Mouse (Mus musculus) liver, embryonic 14.5 days (tissue): Measurements from ENCODE around the gene D430019H16Rik. TPM values are rescaled to one million over a fixed set of nuclear protein-coding genes. Genes with fewer than 3 reads are reported as not detected.
A peak's percentile ranks its signal among the peaks of the same experiment; 100 is the strongest.

Experiments used
- ATAC-seq: fragments of 200-750 bp; cut with Nextera tagmentation; 2 replicates; pipeline ENCODE4 v1.8.0; 2017; ENCODE audit warnings: moderate number of reproducible peaks, mild to moderate bottlenecking, moderate library complexity; ENCODE audit not compliant: insufficient read depth
- DNase-seq, 3 experiments: peaks; one replicate each; pipeline ENCODE4 v3.0.0-alpha.2; 2012 to 2013; ENCODE audit warnings: low read depth in 3 of 3, low spot score in 3 of 3
- H3K27ac ChIP-seq: fragments of 300-500 bp; sonication (generic); 2 replicates; pipeline ENCODE4 v1.5.1; 2014; ENCODE audit warnings: moderate library complexity, mild to moderate bottlenecking, control low read depth, inconsistent platforms
- H3K27me3 ChIP-seq: fragments of 300-500 bp; sonication (generic); 2 replicates; pipeline ENCODE4 v1.6.1; 2014; ENCODE audit warnings: mild to moderate bottlenecking, low read length, moderate library complexity; ENCODE audit not compliant: control insufficient read depth, insufficient read depth
- H3K36me3 ChIP-seq: fragments of 300-500 bp; sonication (generic); replicated peaks from 2 replicates; pipeline ENCODE4 v1.6.1; 2014; ENCODE audit warnings: low read depth; ENCODE audit not compliant: control insufficient read depth, insufficient read depth
- H3K4me1 ChIP-seq, 2 experiments: fragments of 200-500 bp in 1 of 2; fragments of 300-500 bp in 1 of 2; sonication (generic) in 1 of 2; replicated peaks; 2 replicates each; pipeline ENCODE4 v1.6.1; 2012 to 2014; ENCODE audit warnings: antibody characterized with exemption in 1 of 2, inconsistent platforms in 1 of 2, low read length in 1 of 2; ENCODE audit not compliant: control insufficient read depth in 2 of 2, insufficient read depth in 2 of 2
- H3K4me2 ChIP-seq: fragments of 300-500 bp; sonication (generic); 2 replicates; pipeline ENCODE4 v1.6.1; 2014; ENCODE audit warnings: low read depth, mild to moderate bottlenecking, control low read depth, moderate library complexity
- H3K4me3 ChIP-seq, 2 experiments: fragments of 200-500 bp in 1 of 2; fragments of 300-500 bp in 1 of 2; sonication (generic) in 1 of 2; 2 replicates each; pipeline ENCODE4 v1.5.1; 2012 to 2014; ENCODE audit warnings: low read depth in 2 of 2, low read length in 2 of 2, mild to moderate bottlenecking in 2 of 2, control low read depth in 1 of 2, inconsistent platforms in 1 of 2, moderate library complexity in 1 of 2; ENCODE audit not compliant: insufficient read depth in 1 of 2
- H3K9ac ChIP-seq: fragments of 300-500 bp; sonication (generic); replicated peaks from 2 replicates; pipeline ENCODE4 v1.6.1; 2014; ENCODE audit warnings: mild to moderate bottlenecking, control low read depth, moderate library complexity
- H3K9me3 ChIP-seq: fragments of 300-500 bp; sonication (generic); 2 replicates; pipeline ENCODE4 v1.6.1; 2016; ENCODE audit warnings: low read length, mixed read lengths; ENCODE audit not compliant: control insufficient read depth
- CTCF ChIP-seq: IDR thresholded peaks from 2 replicates; pipeline ENCODE4 v1.5.1; 2016; ENCODE audit warnings: antibody characterized with exemption, low read depth, control low read depth
- EP300 ChIP-seq: IDR thresholded peaks from 2 replicates; pipeline ENCODE4 v1.6.1; 2016; ENCODE audit warnings: antibody characterized with exemption, low read depth
- WGBS: fragments of 180-500 bp; shearing (Covaris S2); extraction: QIAGEN DNeasy Blood & Tissue Kit; methylation state at CpG from one replicate; pipeline ENCODE4 v1.1.7; 2014; ENCODE audit not compliant: insufficient replicate concordance; 5-methylcytosine and 5-hydroxymethylcytosine counted together
- polyA plus RNA-seq, 2 experiments: library from polyadenylated mRNA; depleted of rRNA in 1 of 2; stranded (reverse) in 1 of 2; unstranded in 1 of 2; fragments of >200 nt; fragmentation: Nextera tagmentation in 1 of 2; extraction: Ambion mirVana in 1 of 2; gene quantifications; 2 replicates each; pipeline versions ENCODE4 v1.2.1 to v1.2.3; 2012 to 2014

D430019H16Rik gene
- polyA plus RNA-seq, 2 experiments = 0.03 to 0.23 TPM

DNA sequence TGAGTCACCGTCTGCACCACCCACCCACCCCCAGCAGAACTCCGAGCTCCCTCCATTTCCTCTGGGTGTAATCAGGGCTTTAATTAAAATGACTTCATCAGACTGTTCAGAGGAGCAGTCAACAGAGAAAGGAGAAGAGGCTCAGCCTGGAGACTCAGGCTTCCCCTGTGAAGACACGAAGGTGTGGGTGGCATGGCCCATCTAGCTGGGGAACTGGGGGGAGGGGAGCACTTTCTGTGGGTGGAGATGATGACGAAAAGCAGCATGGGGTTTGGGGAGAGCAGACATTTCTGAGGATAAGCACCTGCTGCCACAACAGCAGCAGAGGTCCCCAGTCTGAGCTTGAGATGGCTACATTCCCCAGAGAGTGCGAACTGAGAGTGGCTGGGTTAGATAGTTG lies 10.1 kb upstream of the D430019H16Rik start:
- ATAC-seq (no peak), DNase-seq (no peak)
- H3K9me3 ChIP-seq = no peaks in the 10 kb centered on the region
- TF ChIP-seq CTCF (no peak), EP300 (no peak)
- no peak overlapping the region for H3K4me3 ChIP-seq
- WGBS = 49% methylated on average over 5 of the region's 5 CpGs
- H3K27ac ChIP-seq = no peak overlapping the region
- H3K9ac ChIP-seq = no peak overlapping the region
- no peaks in the 10 kb centered on the region for H3K4me1 ChIP-seq
- no peaks in the 10 kb centered on the region for H3K27me3 ChIP-seq
- no peaks in the 10 kb centered on the region for H3K36me3 ChIP-seq
- no peak overlapping the region for H3K4me2 ChIP-seq

- no peak for TF ChIP-seq CTCF
- no peak for TF ChIP-seq EP300
- Histone ChIP-seq H3K4me3 (no peak overlapping the region), H3K27me3 (no peaks in the 10 kb centered on the region), H3K9ac (no peak overlapping the region), H3K9me3 (no peaks in the 10 kb centered on the region), H3K27ac (no peak overlapping the region), H3K4me1 (no peaks in the 10 kb centered on the region), H3K4me2 (no peak overlapping the region), H3K36me3 (no peaks in the 10 kb centered on the region)
- DNase-seq (no peak), ATAC-seq (no peak)
- 14% methylated on average over 6 of the region's 6 CpGs for WGBS
These were observed 7.9 kb upstream of the D430019H16Rik start for GRCm38 (mm10) chr12:105445767-105446166.

DNA sequence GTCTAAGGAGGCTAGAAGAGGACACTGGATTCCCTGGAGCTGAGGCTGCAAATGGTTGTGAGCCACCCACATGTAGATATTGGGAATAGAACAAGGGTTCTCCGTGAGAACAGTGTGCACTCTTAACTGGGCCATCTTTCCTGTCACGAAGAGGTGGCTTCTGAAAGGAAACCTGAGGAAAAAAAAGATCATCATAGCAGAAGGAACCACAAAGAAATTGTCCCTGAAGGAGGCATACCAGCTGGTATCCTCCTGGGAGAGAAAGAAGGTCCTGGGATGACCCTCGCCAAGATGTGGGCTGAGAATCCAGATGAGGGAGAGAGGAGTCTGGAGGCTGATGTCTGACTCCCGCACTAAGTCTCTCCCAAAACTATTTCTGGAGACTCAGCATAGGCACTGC lies 4.4 kb upstream of the D430019H16Rik start:
- H3K36me3 ChIP-seq = no peaks in the 10 kb centered on the region
- no peak overlapping the region for H3K4me3 ChIP-seq
- DNase-seq (no peak), ATAC-seq (no peak)
- WGBS = 54% methylated on average over 4 of the region's 4 CpGs
- no peak overlapping the region for H3K9ac ChIP-seq
- no peaks in the 10 kb centered on the region for H3K4me1 ChIP-seq
- H3K27me3 ChIP-seq = no peaks in the 10 kb centered on the region; the same call in 1 of the 2 replicates
- H3K4me2 ChIP-seq = no peak overlapping the region
- no peaks in the 10 kb centered on the region for H3K9me3 ChIP-seq
- H3K27ac ChIP-seq = no peak overlapping the region
- TF ChIP-seq CTCF = no peak

- no peak for ATAC-seq
- H3K27ac ChIP-seq = no peak overlapping the region
- TF ChIP-seq CTCF (no peak), EP300 (no peak)
- H3K4me2 ChIP-seq = peak overlapping the region; percentile 47
- H3K9me3 ChIP-seq = no peaks in the 10 kb centered on the region
- H3K9ac ChIP-seq = no peak overlapping the region
- DNase-seq = no peak
- H3K4me1 ChIP-seq = no peaks in the 10 kb centered on the region
- peak overlapping the region; percentile 23 to 35; a peak in 2 of 4 replicates for H3K4me3 ChIP-seq
- no peaks in the 10 kb centered on the region; the same call in 1 of the 2 replicates for H3K27me3 ChIP-seq
- H3K36me3 ChIP-seq = no peaks in the 10 kb centered on the region
- whole genome bisulfite sequencing = 5% methylated on average over 21 of the region's 21 CpGs
These were observed 804 bp downstream of the D430019H16Rik start for GRCm38 (mm10) chr12:105454258-105455062.

DNA sequence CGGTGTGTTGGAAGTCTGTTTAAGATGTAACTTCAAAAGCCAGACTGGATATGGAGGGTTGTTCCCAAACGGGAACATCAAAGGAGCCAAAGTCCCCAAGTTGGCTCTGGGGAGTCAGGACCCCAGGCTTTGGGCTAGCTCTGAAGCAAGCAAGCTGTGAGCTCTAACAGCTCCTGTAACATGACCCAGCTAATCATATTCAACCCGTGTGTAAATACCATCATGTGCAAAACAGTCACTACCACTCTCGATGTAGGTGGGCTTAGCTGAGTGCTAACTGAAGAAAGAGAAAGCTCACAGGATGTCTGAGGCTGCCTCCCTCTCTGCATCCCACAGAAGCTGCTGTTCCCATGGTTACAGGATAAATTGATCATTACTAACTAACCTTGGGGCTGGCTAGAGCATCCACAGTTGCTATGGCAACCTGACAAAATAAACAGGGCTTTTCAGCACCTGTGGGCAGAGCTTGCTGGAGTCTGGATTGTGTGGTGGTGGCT lies 1.5 kb downstream of the D430019H16Rik start:
- no peak overlapping the region for H3K4me3 ChIP-seq

More for the DNA sequence above, 1.5 kb downstream of the D430019H16Rik start:
- Histone ChIP-seq H3K4me2 (no peak overlapping the region), H3K9ac (no peak overlapping the region), H3K36me3 (no peaks in the 10 kb centered on the region), H3K4me1 (no peaks in the 10 kb centered on the region), H3K27me3 (no peaks in the 10 kb centered on the region; the same call in 1 of the 2 replicates), H3K27ac (no peak overlapping the region), H3K9me3 (no peaks in the 10 kb centered on the region)
- no peak for TF ChIP-seq EP300
- no peak for TF ChIP-seq CTCF
- 7% methylated on average over 4 of the region's 4 CpGs for WGBS
- no peak for ATAC-seq
- DNase-seq = no peak
